In the genomic region with DNA sequence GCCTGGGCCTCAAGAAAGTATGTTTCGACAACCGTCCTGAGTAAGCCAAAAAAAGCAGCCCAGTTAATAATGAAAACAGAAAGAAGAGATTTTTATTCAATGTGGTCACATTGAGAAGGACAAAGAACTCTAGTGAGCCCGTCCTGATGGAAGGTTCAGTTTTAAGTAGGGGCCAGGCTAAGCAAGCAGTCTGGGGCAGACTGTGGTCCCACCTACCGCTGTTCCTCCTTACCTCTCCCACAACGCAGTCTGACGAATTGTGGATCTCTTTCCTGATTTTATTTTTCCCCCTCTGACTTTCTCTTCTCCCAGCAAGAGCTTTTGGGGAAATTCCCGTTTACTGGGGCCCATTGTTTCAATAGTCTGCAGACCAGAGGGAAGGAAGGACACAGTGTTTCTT, we compare ENCODE assay signal across 7 mouse cellular contexts. TPM values are rescaled to one million over a fixed set of nuclear protein-coding genes. Genes with fewer than 3 reads are reported as not detected.
DNase-seq lines count a peak whose midpoint lies in the region; ATAC-seq and TF ChIP-seq lines count a peak whose summit lies in the region.

No protein-coding gene starts in this region.

- H3K4me1 ChIP-seq in neural tube, embryonic 11.5 days (ENCODE audit: control insufficient read depth, insufficient read depth, low read length), result peaks cover 16% of the 10 kb centered on the region
- peaks cover 26% of the 10 kb centered on the region for H3K4me1 ChIP-seq in forebrain, embryonic 14.5 days (ENCODE audit: control insufficient read depth, insufficient read depth, low read length)
- peaks cover 45% of the 10 kb centered on the region for H3K4me1 ChIP-seq in limb, embryonic 14.5 days (ENCODE audit: control insufficient read depth, insufficient read depth, low read length)
- peaks cover 26% of the 10 kb centered on the region for H3K4me1 ChIP-seq in stomach, embryonic 16.5 days (ENCODE audit: control insufficient read depth, insufficient read depth, low read length)

- H3K9me3 ChIP-seq in neural tube, embryonic 11.5 days (ENCODE audit: control insufficient read depth, low read length), result no peaks in the 10 kb centered on the region
- H3K9me3 ChIP-seq in forebrain, embryonic 14.5 days (replicated peaks; ENCODE audit: control insufficient read depth, low read length), result no peaks in the 10 kb centered on the region
- H3K9me3 ChIP-seq in limb, embryonic 14.5 days (ENCODE audit: control insufficient read depth, low read length), result no peaks in the 10 kb centered on the region
- no peaks in the 10 kb centered on the region for H3K9me3 ChIP-seq in stomach, embryonic 16.5 days (replicated peaks; ENCODE audit: control insufficient read depth, low read length)

- H3K27me3 ChIP-seq in neural tube, embryonic 11.5 days (ENCODE audit: control insufficient read depth, insufficient read depth, low read length), result no peaks in the 10 kb centered on the region
- H3K27me3 ChIP-seq in forebrain, embryonic 14.5 days (replicated peaks; ENCODE audit: control insufficient read depth, insufficient read depth, low read length), result no peaks in the 10 kb centered on the region
- no peaks in the 10 kb centered on the region for H3K27me3 ChIP-seq in limb, embryonic 14.5 days (ENCODE audit: control insufficient read depth, insufficient read depth, low read length)
- no peaks in the 10 kb centered on the region for H3K27me3 ChIP-seq in stomach, embryonic 16.5 days (ENCODE audit: control insufficient read depth, insufficient read depth, low read length)

- TF ChIP-seq POLR2A in limb, embryonic 14.5 days (IDR thresholded peaks at IDR 0.05; ENCODE audit: borderline replicate concordance, extremely low read depth, insufficient read depth, insufficient read length), result no peak

- H3K9ac ChIP-seq in neural tube, embryonic 11.5 days (ENCODE audit: low read length), result peak overlapping the region; percentile 81
- peak overlapping the region; percentile 65 for H3K9ac ChIP-seq in forebrain, embryonic 14.5 days (ENCODE audit: low read length)
- peak overlapping the region; percentile 63; the same call in 1 of the 2 replicates for H3K9ac ChIP-seq in limb, embryonic 14.5 days (ENCODE audit: low read depth, low read length, severe bottlenecking)
- H3K9ac ChIP-seq in stomach, embryonic 16.5 days (ENCODE audit: low read length), result peak overlapping the region; percentile 77

- peak overlapping the region; percentile 3; the same call in 1 of the 2 replicates for H3K4me2 ChIP-seq in neural tube, embryonic 11.5 days (ENCODE audit: low read depth)
- peak overlapping the region; percentile 59 for H3K4me2 ChIP-seq in forebrain, embryonic 14.5 days (ENCODE audit: low read length)
- peak overlapping the region; percentile 72 for H3K4me2 ChIP-seq in limb, embryonic 14.5 days (replicated peaks; ENCODE audit: low read depth, low read length, severe bottlenecking)
- H3K4me2 ChIP-seq in stomach, embryonic 16.5 days (ENCODE audit: low read depth, low read length), result peak overlapping the region; percentile 61

- 18% methylated on average over 7 of the region's 7 CpGs for WGBS in neural tube, embryonic 11.5 days
- WGBS in forebrain, embryonic 14.5 days, result 3% methylated on average over 7 of the region's 7 CpGs
- WGBS in limb, embryonic 14.5 days, result 7% methylated on average over 7 of the region's 7 CpGs
- WGBS in stomach, embryonic 16.5 days, result 12% methylated on average over 7 of the region's 7 CpGs

- no peak overlapping the region for H3K4me3 ChIP-seq in neural tube, embryonic 11.5 days (ENCODE audit: low read depth, low read length)
- no peak overlapping the region for H3K4me3 ChIP-seq in forebrain, embryonic 14.5 days (ENCODE audit: low read depth, low read length)
- H3K4me3 ChIP-seq in limb, embryonic 14.5 days (replicated peaks; ENCODE audit: low read length), result no peak overlapping the region
- H3K4me3 ChIP-seq in stomach, embryonic 16.5 days (replicated peaks; ENCODE audit: low read length), result peak overlapping the region; percentile 28

- no peak for DNase-seq in neural tube, embryonic 11.5 days (ENCODE audit: low spot score)
- no peak for DNase-seq in neural tube, embryonic 10.5 days (ENCODE audit: extremely low spot score, low spot score)
- DNase-seq in forebrain, embryonic 14.5 days (ENCODE audit: low spot score), result no peak
- no peak for DNase-seq in limb, embryonic 14.5 days (ENCODE audit: low spot score)
- no peak for DNase-seq in urinary bladder, postnatal 14 days (ENCODE audit: low spot score)
- DNase-seq in Muller cell, postnatal 12 days (ENCODE audit: inconsistent ontology term), result no peak

- H3K36me3 ChIP-seq in neural tube, embryonic 11.5 days (ENCODE audit: control insufficient read depth, insufficient read depth, low read length), result no peaks in the 10 kb centered on the region
- H3K36me3 ChIP-seq in forebrain, embryonic 14.5 days (ENCODE audit: control insufficient read depth, insufficient read depth, low read length), result no peaks in the 10 kb centered on the region
- H3K36me3 ChIP-seq in limb, embryonic 14.5 days (ENCODE audit: control insufficient read depth, insufficient read depth, low read length), result no peaks in the 10 kb centered on the region
- H3K36me3 ChIP-seq in stomach, embryonic 16.5 days (ENCODE audit: control insufficient read depth, insufficient read depth, low read length), result no peaks in the 10 kb centered on the region

- H3K27ac ChIP-seq in neural tube, embryonic 11.5 days (ENCODE audit: low read depth, low read length), result peak overlapping the region; percentile 99
- H3K27ac ChIP-seq in forebrain, embryonic 14.5 days (ENCODE audit: low read depth, low read length), result peak overlapping the region; percentile 98
- peak overlapping the region; percentile 100 for H3K27ac ChIP-seq in limb, embryonic 14.5 days (replicated peaks; ENCODE audit: low read depth, low read length)
- H3K27ac ChIP-seq in stomach, embryonic 16.5 days (ENCODE audit: low read length), result peak overlapping the region; percentile 100

- ATAC-seq in neural tube, embryonic 11.5 days (ENCODE audit: insufficient read depth, low FRiP score, low TSS enrichment), result 0 out of 2 replicates have a peak, but pooled peaks have one; percentile 5
- no peak for ATAC-seq in forebrain, embryonic 14.5 days
- ATAC-seq in limb, embryonic 14.5 days (ENCODE audit: low FRiP score, low read depth), result peak; percentile 34
- ATAC-seq in stomach, embryonic 16.5 days (ENCODE audit: insufficient read depth, low FRiP score), result no peak

RNA-seq across cellular contexts. Expression of gene Nedd4, which starts 21.5 kb away (rescaled TPM):
- polyA plus RNA-seq in neural tube, embryonic 11.5 days (2014; fragmentation: Nextera tagmentation; extraction: Ambion mirVana), result 798 and 799 TPM in 2 replicates
- 437 and 459 TPM in 2 replicates for polyA plus RNA-seq in forebrain, embryonic 14.5 days (2014; fragmentation: Nextera tagmentation; extraction: Ambion mirVana)
- polyA plus RNA-seq in limb, embryonic 14.5 days (2012; rRNA removed), result 783 and 859 TPM in 2 replicates
- 684 and 772 TPM in 2 replicates for polyA plus RNA-seq in limb, embryonic 14.5 days (2014; fragmentation: Nextera tagmentation; extraction: Ambion mirVana)
- 548 TPM in 2 replicates for polyA plus RNA-seq in stomach, embryonic 16.5 days (2015; fragmentation: Nextera tagmentation; extraction: Ambion mirVana)

Comparison
In these comparisons a context has a peak if more than half of its experiments do, and no peak if none do; other contexts are left out.
1. ATAC-seq: peak in neural tube, embryonic 11.5 days (single experiment) and limb, embryonic 14.5 days (single experiment); none in forebrain, embryonic 14.5 days (single experiment) and stomach, embryonic 16.5 days (single experiment).
2. H3K4me2 ChIP-seq: peak in every context shown above with its lines; median percentile 72 in limb, embryonic 14.5 days; 61 in stomach, embryonic 16.5 days; 59 in forebrain, embryonic 14.5 days; 3 in neural tube, embryonic 11.5 days.
3. Peak in every context shown above with its lines, with median percentiles within 50 percentile points of each other: H3K27ac ChIP-seq and H3K9ac ChIP-seq.